Mouse (Mus musculus) bone marrow macrophage, adult 2 months (primary cell): Measurements from ENCODE around the gene Dcun1d2.

ENCODE experiments used
- CTCF ChIP-seq: IDR thresholded peaks from 2 replicates; pipeline ENCODE4 v1.5.1; 2012; ENCODE audit warnings: low read depth, mild to moderate bottlenecking, low read length, moderate library complexity
- POLR2A ChIP-seq: IDR thresholded peaks from 2 replicates; pipeline ENCODE4 v1.6.1; 2012; ENCODE audit warnings: mild to moderate bottlenecking, low read depth, low read length, borderline replicate concordance

DNA sequence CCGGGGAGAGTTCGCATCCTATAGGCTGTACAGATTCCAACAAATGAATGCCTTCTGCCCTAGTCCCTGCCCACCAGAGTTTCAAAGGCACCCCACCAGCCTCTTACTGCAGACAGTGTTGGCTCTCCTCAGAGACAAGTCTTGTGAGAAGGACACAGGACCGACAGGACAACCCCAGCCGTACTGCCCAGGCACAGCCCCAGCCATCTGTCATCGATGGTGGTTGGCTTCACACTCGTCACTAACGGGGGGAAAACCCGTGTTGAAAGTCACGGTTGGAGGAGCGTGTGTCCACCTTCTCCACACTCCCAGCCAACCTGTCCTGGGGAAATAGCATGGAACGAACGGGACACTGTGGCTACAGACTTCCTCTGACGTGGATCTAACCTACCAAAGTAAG is 53.1 kb downstream of the Dcun1d2 start:
- TF ChIP-seq CTCF (no peak), POLR2A (no peak)
